Mouse (Mus musculus) embryonic fibroblast, embryonic 13.5 days (primary cell): ENCODE data around the gene Nop10.

Experiments
- CTCF ChIP-seq: IDR thresholded peaks from 2 replicates; pipeline ENCODE4 v1.5.1; 2011; ENCODE audit warnings: mild to moderate bottlenecking, control low read depth, low read length, moderate library complexity, borderline replicate concordance; ENCODE audit not compliant: insufficient read depth
- POLR2A ChIP-seq: IDR thresholded peaks from 2 replicates; pipeline ENCODE4 v1.6.1; 2011; ENCODE audit warnings: low read depth, mild to moderate bottlenecking, control low read depth, low read length, moderate library complexity

GRCm38 (mm10) chr2:112292823-112293222 is 31.1 kb downstream of the Nop10 start:
- TF ChIP-seq CTCF (no peak), POLR2A (no peak)
